ENCODE assay signal across 8 mouse cellular contexts in the genomic region with DNA sequence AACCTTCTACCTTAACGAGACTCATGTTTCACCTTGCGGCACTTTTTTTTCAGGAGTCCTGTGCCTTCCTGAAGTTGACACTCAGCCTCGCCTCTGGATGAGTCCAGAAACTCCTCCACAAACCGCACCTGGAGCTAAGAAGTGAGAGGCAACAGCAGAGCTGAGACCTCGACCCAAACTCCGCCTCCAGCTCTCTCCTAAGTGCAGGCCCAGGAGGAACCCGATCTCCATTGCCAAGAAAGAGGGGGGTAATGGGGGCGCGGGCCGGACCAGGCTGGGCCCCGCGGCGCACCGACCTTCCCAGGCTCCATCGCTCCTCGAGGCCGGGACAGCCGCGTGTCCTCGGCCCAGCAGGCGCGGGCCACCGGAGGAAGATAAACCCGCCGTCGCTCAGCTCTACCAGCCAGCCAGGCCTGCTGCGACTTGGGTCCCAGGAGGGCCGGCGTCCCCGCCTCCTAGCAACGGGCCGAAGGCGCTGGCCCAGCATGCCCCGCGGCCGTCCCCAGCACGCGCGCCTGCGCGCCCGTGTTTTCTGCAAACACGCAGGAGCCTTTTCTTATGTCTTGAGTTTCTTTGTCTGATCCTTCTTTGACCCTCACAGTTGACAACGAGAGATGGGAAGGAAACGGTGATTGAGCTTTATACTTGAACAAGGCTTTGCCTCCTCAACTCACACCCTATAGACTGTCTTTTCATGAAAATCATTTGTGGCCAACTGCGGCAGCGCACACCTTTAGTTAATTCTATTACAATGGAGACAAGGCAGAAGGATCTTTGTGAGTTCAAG. TPM values are rescaled to one million over a fixed set of nuclear protein-coding genes. Genes with fewer than 3 reads are reported as not detected.
DNase-seq lines count a peak whose midpoint lies in the region; ATAC-seq lines count a peak whose summit lies in the region.

A gene (minus strand): TSS at position 468 of the 787 bp plus-strand sequence.

- H3K36me3 ChIP-seq in hindbrain, embryonic 16.5 days (ENCODE audit: control insufficient read depth, insufficient read depth, low read length) = no peaks in the 10 kb centered on the region

- H3K9me3 ChIP-seq in hindbrain, embryonic 16.5 days (ENCODE audit: control insufficient read depth, low read length) = no peaks in the 10 kb centered on the region

- no peaks in the 10 kb centered on the region for H3K27me3 ChIP-seq in hindbrain, embryonic 16.5 days (replicated peaks; ENCODE audit: control insufficient read depth, insufficient read depth, low read length)

- DNase-seq in R1 (ENCODE audit: low read depth, low spot score) = peak; percentile 91
- DNase-seq in cerebellum, postnatal 36 days = peak; percentile 86 to 91
- DNase-seq in gastrocnemius, adult 18-20 months (ENCODE audit: low spot score) = peak; percentile 90
- DNase-seq in left cerebral cortex, adult 18-20 months (ENCODE audit: low spot score in 2 of 2) = peak; percentile 89 to 92
- DNase-seq in lung, postnatal 4 days = peak; percentile 89 to 92
- DNase-seq in retina, postnatal 1 day = peak; percentile 93
- peak; percentile 94 for DNase-seq in thymus, postnatal 4 days

- 3% methylated on average over 47 of the region's 47 CpGs for WGBS in hindbrain, embryonic 16.5 days

- H3K27ac ChIP-seq in hindbrain, embryonic 16.5 days (ENCODE audit: low read depth, low read length) = peak within 1 kb of the TSS; percentile 83

- H3K4me3 ChIP-seq in hindbrain, embryonic 16.5 days (ENCODE audit: low read length) = peak within 1 kb of the TSS; percentile 85

- no peaks in the 10 kb centered on the region; the same call in 1 of the 2 replicates for H3K4me1 ChIP-seq in hindbrain, embryonic 16.5 days (ENCODE audit: control insufficient read depth, insufficient read depth, low read depth, low read length)

- ATAC-seq in hindbrain, embryonic 16.5 days = peak; percentile 99

- peak within 1 kb of the TSS; percentile 89 for H3K9ac ChIP-seq in hindbrain, embryonic 16.5 days (ENCODE audit: low read depth, low read length)

- H3K4me2 ChIP-seq in hindbrain, embryonic 16.5 days (ENCODE audit: low read length) = peak within 1 kb of the TSS; percentile 83

RNA-seq across cellular contexts. Expression of the gene that starts here (rescaled TPM):
- total RNA-seq in gastrocnemius, adult 18-20 months (2021) = 10 to 100 TPM; 14.8 to 16.7 TPM
- polyA plus RNA-seq in hindbrain, embryonic 16.5 days (2015; fragmentation: Nextera tagmentation; extraction: Ambion mirVana) = 17.0 and 18.3 TPM in 2 replicates
- total RNA-seq in left cerebral cortex, adult 18-20 months (2021) = 10 to 100 TPM; 17.2 to 18.2 TPM

Comparison
In these comparisons a context has a peak if more than half of its experiments do, and no peak if none do; other contexts are left out.
1. Peak in every context shown above with its lines: DNase-seq, ATAC-seq, H3K4me3 ChIP-seq and H3K27ac ChIP-seq.